Mouse (Mus musculus) lung, postnatal 0 days (tissue): ENCODE results near the gene Cyp2d22.
"Not testable (repeated sequence)": the region's sequence is repeated elsewhere in the genome, so short reads cannot be mapped to it uniquely, and the experiment has no call there.

Experiments
- CTCF ChIP-seq: IDR thresholded peaks from 2 replicates; pipeline ENCODE4 v1.5.1; 2016; ENCODE audit warnings: antibody characterized with exemption, mild to moderate bottlenecking
- EP300 ChIP-seq: IDR thresholded peaks from 2 replicates; pipeline ENCODE4 v1.6.1; 2016; ENCODE audit warnings: antibody characterized with exemption, mild to moderate bottlenecking, control low read depth

DNA sequence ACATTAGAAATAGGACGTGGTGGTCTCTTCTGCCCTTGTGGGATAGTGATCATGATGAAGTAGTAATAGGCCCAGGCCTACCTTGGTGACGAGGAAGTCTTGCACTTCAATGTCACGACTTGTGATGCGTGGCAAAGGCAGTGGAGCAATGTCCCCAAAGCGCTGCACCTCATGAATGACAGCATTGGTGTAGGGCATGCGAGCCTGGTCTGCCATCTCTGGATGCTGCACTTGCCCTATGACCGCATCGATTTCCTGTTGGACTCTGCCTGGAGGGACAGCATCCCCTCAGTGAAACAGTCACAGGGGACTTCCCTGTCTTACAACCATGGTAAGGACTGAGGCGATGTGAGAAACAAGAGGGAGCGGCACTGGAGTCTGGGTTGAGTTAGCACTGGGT is 9.9 kb upstream of the Cyp2d22 start:
- TF ChIP-seq EP300, CTCF: not testable (repeated sequence)
